Mouse (Mus musculus): ENCODE data around the gene BC035947.

DNA sequence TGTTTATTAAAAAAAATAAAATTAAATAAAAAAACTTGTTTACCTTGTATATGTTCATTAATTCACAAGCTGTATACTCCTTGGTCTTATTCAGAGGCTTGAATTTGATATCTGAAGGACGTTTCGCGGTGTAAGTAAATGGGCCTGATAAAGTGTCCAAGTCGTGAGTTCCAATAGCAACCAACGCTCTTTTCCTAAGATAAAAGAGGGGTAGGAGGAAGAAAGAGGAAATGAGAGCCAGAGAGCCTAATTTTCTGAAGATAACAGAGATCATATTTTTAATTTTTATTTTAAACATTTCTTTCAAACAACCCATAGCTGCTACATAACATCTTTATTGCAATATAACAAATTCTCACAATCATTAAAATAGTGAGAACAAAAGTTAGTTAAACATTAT is 39.5 kb downstream of the BC035947 start:
- TF ChIP-seq CTCF (IDR thresholded peaks at IDR 0.05; ENCODE audit: low read depth), result no peak
- TF ChIP-seq EP300 (IDR thresholded peaks at IDR 0.05; ENCODE audit: low read depth), result no peak
